Mouse (Mus musculus) cerebellum, adult 9-10 months (tissue): ENCODE measurements around the gene Zbtb5.
"Not testable (repeated sequence)": the region's sequence is repeated elsewhere in the genome, so short reads cannot be mapped to it uniquely, and the experiment has no call there.

Source experiments
- DNase-seq: peaks from one replicate; pipeline ENCODE4 v3.0.0; 2022

The Zbtb5 gene

DNA sequence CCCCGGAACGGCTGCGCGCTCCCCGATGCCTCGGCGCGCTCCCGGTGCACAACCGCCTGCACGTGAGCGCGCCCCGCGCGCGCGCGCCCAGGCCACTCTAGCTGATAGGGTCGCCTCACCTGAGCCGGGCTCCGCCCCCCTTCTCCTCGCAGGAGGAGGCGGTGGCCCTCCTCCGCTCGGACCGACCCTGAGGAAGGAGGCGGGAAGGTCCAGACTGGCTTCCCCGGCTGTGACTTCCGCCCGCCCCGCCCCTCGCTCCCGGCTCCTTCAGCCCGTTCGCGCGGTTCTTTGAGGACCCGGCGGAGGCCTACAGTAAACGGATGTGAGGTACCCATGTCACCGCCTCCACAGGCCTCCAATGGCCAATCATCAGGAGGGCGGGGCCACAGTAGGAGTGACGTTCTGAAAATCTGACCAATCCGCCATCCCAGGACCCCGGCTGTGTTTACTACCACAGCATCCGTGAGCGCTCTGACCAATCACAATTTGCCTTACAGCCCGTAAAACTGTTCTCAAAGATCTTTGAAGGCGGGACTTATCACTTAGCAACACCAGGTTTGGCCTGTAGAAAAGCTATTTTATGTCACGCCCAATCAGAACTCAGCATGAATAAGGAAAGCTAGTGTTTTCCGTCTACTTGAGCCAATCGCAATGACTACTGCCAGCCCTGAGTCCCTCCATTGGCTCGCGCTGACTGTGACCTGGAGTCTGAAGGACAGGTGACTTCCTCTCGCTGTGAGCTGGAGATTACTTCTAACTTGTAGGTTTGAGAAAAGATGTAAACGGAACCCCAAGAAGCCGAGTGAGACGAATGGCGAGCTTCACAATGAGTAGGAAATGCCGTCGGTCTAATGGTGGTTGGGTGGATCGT is at the start of gene Zbtb5:
TSS of gene Zbtb5 (minus strand) at position 308 of the 871 bp plus-strand sequence.
- DNase-seq = peak; percentile 100

DNA sequence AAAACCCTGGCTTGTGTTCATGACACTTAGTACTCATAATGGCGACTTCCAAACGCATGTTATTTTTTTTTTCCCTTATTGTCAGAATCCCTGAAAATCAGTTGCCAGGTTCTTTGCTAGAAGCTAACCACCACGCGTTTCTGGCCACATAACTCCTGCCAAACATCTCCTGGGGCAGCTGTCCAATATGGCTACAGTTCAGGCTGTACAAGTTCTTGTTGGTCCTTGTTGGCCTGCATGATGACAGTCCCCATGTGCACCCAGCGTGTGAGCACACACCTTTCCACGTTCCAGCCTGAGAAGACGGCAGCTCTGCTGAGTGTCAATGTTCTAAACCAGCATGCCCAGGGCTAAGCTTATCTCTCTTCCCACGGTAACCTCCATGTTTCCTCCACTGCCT is 43.2 kb upstream of the Zbtb5 start:
- DNase-seq = peak; percentile 50

DNA sequence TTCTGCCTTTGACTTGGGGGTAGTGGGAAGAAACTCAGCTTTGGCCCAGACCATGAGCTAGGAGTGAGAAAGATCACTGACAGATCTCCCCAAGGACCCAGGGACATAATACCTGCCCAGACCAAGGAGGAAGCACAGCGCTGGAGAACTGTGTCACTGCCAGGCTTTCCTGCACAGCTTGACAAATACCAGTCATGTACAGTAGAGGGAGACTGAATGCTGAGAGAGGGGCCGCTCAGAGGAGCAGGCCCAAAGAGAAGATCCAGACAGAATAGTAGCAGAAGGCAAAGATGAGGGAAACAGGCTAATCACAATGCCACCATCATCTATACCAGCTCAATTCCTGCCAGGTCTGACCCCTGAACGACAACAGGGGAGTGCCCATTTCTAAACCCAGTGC is 42.6 kb upstream of the Zbtb5 start:
- DNase-seq = no peak

DNA sequence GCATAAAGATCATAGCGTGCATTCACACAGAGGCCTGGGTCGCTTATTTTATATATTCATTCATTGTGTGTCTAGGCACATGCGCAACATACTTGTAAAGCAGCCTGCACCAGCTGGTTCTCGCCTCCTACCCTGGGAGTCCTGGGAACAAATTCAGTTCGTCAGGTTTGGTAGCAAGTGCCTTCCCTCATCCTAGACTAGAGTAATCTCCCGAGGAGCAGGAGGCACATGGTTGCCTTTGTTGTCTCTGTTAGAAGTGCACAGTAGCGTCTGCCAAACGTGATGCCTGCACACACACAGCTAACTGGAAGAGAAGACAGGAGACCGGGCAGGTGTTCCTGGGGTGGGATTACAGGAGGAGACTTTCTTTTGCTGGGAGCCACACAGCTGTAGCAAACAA is 35.7 kb upstream of the Zbtb5 start:
- no peak for DNase-seq

DNA sequence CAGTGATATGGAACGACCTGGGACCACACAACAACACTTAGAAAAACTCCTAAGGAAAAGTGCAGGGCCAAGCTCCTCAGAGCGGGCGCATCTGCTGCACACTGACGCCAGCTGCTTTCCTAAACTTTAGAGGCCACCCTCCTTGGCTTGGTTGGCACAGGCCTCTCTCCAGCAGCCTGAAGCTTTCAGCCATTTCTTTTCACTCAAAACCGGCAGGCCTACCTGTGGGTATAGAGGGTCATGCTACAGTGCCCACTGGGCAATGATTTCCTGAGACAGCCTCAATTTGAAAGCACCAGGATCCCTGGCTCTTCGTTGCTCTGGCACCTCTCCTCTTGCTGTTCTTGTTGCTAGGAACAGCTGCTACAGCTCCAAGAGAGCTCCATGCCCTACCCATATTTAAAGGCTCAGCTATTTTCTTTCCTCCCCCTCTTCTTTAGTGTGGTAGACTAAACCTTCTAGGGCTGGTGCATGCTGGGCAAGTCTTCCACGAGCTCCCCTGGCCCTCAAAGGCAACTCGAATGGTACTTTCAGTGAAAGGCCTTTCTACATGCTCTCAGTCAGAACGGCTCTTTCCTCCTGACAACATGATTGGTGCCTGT is 35.2 kb upstream of the Zbtb5 start:
- no peak for DNase-seq

DNA sequence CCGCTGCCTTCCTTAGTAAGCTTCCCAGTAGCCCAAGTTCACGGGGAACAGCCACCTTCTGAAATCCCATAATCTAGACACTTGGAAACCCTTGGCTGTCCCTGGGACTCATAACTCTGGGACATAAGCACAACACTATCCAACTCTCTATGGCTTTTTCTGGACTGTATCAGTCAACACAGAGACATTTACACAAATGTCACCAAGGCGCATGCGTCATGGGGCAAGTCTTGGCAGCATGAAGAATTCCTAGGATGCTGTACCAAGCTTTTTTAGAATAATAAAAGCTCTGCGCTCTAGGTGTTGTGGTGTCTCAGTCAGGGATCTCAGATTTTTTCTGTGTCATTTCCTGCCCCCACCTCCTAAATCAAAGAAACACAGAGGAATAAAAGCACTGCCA is 34.5 kb upstream of the Zbtb5 start:
- no peak for DNase-seq

DNA sequence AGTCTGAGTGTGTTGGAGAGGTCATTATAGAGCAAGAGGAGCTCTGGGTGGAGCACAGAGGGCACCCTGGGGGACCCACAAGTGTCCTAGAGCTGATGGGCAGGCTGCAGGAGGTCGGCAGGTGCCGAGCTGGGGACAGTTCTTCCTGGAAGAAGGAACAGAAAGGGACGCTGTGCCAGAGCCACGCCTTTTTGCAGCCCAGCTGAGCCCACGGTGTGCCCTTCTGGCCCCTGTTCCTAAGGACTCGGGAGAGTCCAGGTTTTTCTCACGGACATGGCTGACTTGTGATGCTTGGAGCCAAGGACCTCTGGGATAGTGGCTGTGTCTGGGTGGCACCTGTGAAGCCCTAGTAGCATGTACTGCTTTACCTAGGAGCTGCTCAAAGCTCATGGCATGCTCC is 28.6 kb upstream of the Zbtb5 start:
- no peak for DNase-seq

DNA sequence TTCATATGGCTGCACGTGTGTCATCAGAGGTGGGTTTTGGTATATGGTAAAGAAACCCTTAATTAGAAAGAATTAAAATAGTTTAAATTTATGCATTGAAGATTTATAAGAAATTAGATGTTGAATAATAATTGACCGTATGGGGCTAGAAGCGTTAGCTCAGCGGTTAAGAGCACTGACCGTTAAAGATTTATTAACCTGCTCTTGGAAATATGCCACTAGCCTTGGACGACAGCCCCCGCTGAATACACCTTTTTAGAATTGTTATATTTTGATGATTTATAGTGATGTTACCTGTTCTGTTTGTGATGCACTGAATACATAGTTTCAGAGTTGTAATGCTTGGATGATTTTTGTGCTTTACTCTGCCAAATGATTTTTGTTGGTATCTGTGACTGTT is 27.3 kb upstream of the Zbtb5 start:
- DNase-seq = not testable (repeated sequence)

DNA sequence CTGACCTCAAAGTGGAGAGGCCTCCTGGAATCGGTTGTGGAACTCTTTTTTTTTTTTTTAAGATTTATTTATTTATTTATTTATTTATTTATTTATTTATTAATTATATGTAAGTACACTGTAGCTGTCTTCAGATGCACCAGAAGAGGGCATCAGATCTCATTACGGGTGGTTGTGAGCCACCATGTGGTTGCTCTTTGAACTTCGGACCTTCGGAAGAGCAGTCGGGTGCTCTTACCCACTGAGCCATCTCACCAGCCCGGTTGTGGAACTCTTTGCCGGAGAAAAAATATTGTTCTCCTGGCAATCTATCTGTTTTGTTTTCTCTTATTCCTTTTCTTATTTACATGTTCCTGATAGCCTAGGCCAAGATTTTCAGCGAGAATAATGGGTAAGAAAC is 26.7 kb upstream of the Zbtb5 start:
- DNase-seq = not testable (repeated sequence)

DNA sequence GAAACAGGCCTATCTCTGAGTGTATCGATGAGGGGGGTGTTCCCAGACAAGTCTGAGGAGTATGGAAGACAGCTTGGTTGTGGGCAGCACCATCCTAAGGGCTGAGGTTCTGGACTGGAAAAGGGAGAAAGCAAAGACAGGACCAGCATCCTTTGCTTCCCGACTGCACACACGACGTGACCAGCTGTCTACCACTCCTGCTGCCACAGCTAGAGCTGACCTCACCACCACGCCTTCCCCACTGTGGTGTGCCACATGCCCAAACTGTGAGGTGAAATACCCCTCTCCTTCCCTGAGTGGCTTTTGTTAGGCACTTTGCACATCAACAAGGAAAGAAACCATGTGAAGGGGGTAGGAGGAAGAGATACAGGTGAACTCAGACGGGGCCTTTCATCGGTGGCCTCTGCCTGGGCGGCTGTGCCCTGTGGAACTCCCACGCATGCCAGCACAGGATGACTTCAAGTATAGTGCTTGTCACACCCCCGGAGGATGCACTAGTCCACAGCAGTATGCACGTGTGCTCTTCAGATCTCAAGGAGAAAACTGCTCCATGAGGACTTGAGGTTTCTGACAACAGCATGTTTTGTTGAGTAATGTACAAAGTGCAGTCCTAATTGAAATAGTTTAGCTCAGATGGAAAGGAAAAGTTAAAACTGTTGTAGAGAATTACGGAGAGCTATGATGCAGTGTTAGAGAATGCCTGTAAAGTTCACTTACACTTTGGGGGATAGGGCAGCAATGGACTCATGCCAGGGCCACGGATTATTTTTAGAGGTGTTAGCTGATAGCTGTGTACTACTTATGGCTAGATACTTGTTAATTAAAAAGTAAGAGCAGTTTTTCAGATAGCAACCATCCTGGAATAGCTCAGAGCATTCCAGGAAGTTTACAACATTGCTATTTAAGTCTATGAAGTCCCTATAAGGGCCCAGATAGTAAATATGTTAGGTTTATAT is 25.5 kb upstream of the Zbtb5 start:
- DNase-seq = no peak

DNA sequence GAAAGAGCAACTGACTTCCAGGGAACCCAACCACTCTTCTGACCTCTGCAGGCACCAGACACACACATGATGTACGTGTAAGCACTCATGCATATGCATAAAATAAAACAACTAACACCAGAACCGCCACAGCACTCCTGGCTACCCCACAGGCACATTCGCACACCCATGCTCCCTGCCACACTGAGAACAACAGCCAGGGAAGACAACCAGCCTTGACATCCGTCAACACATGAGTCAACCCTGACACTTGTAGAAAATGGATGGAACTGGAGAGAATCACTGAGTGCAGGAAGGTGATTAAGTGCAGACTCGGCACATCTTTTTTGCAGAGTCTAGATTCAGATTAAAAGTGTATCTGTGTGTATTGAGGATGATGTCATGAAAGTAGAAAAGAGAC is 24.4 kb upstream of the Zbtb5 start:
- no peak for DNase-seq

DNA sequence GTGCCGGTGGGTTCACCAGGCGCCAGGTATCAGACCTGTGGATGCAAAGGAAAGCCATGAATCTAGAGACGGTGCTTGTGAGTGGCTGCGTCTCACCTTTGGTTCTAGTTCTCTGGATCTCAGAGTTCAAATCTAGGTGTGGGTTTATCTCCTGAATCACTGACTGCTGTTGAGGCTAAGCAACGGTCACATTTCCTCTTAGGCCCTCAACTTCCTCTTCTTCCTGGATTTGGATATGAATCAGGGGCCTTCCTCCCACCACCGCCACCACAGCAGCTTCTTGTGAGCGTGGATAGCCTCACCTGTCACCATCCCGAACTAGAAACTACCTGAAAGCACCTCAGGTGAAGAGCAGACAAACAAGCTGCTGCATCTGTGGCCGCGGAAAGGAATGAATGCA is 23.8 kb upstream of the Zbtb5 start:
- no peak for DNase-seq

DNA sequence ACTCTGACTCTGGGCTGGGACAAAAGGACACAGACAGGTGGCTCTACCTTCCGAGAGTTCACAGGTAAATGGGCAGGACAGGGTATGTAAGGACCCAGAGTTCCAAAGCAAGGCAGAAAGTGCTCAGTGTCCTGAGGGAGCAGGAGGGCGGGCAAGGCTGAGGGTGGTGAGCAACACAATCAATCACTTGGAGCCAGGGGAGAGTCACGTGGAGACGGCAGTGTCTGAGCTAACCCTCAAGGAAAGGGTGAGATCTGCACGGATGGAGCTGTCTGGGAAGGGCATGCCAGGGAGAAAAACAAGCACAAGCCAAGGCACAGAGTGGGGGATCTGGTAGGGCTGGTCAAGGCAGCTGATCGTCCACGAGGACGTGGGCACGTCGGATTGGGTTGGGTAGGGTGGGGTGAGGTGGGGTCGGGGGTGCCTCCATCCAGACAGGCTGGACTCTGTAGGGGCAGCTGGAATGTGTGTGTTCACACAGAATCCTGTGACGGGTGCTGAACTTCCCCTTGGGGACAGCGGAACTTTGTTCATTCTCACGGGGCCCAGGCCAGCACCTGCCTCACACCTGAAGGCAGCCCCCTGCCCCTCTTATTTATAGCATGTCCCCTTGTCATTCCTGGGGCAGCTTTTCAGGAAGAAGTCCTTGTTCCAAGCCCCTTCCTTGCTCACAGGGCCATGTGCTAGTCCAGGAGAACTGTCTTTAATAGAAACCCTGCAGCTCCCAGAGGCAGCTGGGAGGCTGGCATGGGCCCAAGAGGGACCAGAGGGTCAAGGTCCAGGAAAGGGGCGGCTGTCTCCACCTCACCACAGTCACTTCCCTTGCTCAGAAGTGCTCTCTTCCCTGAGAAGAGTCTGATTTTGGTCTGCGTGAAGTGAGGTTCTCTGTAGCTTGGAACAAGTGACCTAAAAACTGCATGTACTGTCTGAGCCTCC is 22.7 kb upstream of the Zbtb5 start:
- DNase-seq = no peak

DNA sequence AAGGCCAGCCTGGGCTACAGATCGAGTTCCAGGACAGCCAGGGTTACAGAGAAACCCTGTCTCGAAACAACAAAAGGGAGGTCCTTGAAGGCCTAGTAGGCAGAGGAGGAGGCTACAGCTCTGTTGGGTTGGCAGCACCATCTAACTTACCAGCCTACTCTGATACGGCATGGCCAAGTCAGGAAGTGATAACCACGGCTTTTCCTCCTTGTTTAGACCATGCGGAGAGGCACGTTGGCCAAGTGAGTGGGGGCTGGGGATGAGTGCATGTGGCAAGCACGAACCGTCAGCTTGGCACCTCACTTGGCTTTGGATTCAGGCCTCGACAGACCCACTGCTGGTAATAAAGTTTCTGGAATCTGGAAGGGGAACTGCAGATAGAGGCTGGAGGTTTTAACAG is 20.4 kb upstream of the Zbtb5 start:
- no peak for DNase-seq

DNA sequence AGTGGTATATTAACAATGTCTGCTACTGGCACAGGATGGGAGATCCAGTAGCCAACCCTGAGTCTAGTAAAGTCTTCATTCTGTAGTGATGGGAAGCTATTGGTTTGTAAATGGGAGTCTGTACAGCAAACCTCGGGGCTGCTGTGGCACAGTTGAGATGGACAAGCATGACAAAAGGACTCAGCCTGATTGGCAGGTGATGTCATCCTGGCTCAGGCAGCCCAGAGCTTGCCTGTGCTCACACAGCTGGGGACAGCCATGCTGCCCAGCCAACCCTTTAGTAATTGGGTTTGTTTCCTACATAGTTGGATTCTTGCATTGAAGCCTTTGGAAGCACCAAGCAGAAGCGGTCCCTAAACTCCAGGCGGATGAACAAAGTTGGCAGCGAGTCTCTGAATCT is 14.2 kb upstream of the Zbtb5 start:
- DNase-seq = no peak

DNA sequence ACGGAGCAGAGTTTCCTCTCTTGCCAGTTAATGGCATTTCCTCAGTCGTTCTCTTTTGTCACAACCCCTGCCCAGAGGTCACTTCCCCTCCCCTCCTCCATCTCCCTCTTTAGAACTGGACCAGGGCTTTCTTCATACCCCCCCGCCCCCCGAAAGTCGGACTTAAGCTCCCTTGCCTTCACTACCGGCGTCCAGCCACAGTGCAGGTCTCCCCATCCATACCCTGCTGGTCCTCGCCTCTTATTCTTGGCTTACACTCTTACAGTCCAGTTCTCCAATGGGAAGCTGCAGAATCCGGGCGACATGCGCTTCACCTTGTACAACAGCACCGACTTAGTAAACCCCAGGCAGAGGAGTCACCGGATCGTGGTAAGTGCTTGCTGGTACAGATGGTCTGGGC is 6.8 kb upstream of the Zbtb5 start:
- peak; percentile 29 for DNase-seq

DNA sequence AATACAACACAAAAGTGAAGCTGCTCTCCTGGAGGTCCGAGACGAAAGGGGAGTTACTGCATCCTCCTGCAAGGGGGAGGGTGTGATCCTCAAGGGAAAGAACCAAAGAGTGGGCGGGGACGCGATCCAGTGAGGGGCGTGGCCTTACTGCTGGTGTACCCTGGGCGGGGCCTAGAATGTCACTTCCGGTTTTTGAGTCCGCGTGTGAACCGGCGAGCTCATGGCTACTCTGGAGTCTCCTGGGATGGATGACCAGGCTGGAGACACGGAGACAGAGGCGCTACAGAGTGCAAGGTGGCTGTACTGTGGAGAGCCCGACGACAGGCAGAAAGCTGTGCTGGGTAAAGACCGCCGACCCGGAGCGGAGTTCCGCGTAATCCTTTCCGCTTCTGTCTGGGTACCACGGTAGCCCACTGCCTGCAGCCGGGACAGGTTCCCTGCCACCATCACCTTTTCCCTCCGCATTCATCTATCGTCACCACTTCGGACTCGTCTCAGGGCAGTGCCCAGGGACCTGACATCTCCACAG is 6.3 kb upstream of the Zbtb5 start, which contains the start of gene Polr1e:
TSS of gene Polr1e (plus strand) at position 132 of the 529 bp plus-strand sequence.
- DNase-seq = peak; percentile 91

DNA sequence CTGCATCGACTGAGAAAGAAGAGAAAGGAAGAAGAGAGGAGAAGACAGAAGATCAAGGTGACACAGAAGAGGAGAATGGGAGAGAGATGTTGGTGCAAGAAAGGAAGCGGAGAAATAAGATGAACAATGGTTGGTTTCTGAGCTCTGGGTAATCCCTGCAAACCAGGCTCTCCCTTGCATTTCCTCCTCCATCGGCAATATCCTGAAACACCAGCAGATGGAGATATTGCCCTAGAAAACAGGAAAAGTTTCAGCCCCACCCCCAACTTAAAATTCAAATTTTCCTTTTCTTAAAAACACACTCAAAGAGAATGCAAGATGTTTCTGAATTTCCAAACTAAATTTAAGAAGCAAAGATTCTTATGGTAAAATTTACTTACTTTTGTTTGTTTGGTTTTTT is 3.4 kb upstream of the Zbtb5 start:
- DNase-seq = peak; percentile 69

DNA sequence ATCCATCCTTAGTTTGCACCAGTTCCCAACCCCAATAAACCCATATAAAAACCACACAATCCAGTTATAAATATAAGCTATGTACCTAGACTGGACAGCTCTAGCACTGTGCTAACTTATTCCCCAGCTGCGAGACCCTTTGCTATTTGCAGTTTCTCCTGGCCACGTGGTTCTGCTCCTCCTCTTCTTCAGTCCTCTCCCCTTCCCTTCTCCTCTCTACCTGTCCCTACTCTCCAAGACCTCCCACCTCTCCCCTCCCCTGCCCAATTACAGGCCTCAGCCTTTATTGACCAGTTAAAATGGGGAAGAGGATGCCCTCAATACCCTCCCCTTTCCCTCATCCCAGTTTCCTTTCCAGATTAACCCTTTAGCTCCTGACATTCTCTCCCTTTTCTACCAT is 1.3 kb upstream of the Zbtb5 start:
- peak; percentile 42 for DNase-seq

DNA sequence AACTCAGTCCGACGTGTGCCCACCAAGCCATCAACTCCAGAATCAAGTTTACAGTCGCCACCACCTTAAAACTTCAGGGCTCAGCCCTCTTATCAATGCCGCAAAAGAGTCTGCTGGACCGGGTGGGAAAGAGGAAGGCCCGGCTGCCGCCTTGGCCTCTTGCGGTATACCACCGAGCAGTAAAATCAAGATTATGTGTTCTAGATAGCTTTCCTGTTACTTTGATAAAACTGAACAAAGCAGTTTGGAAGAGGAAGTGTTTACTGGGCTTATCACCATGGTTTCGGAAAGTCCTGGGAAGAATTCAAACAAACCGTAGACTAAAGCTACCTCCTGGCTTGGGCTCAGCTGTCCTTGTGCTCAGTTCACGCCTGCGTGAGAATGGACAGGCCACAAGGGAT is 819 bp upstream of the Zbtb5 start:
- no peak for DNase-seq

DNA sequence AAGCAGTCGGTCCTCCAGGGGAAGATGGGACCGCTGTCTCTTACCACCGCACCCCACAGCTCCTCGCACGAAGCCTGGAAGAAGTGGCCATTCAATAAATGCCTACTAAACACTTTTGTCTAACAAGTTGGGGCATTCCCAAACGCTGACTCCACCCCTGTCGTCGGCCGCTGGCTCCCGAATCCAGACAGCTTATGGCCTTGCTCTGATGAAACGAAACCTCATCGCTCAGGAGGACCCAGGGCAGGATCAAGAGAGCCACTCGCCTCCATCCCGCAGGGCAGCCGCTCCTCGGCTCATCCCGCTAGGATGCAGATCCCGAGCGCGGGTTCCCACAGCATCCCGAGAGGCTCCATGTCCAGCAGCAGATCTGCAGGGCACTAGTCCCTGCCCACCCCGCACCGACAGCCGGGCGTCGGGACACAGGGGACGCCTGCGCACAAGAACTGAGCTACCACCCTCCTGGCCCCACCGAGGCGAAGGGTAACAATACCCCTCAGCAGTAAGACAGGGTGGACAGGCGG is 569 bp downstream of the Zbtb5 start:
- no peak for DNase-seq
